Mouse (Mus musculus) limb, embryonic 13.5 days (tissue): ENCODE data around the gene Maml3. TPM values are rescaled to one million over a fixed set of nuclear protein-coding genes. Genes with fewer than 3 reads are reported as not detected.
A peak's percentile ranks its signal among the peaks of the same experiment; 100 is the strongest.

Source experiments
- ATAC-seq: fragments of 200-750 bp; cut with Nextera tagmentation; 2 replicates; pipeline ENCODE4 v1.8.0; 2017; ENCODE audit warnings: low read depth, moderate number of reproducible peaks, moderate TSS enrichment; ENCODE audit not compliant: low FRiP score
- H3K27ac ChIP-seq: fragments of 300-500 bp; sonication (generic); 2 replicates; pipeline ENCODE4 v1.5.1; 2015; ENCODE audit warnings: inconsistent platforms, mild to moderate bottlenecking, moderate library complexity
- H3K27me3 ChIP-seq: fragments of 300-500 bp; sonication (generic); 2 replicates; pipeline ENCODE4 v1.6.1; 2015; ENCODE audit warnings: mild to moderate bottlenecking, inconsistent platforms
- H3K36me3 ChIP-seq: fragments of 300-500 bp; sonication (generic); 2 replicates; pipeline ENCODE4 v1.6.1; 2015; ENCODE audit warnings: inconsistent platforms, mild to moderate bottlenecking, moderate library complexity
- H3K4me1 ChIP-seq: fragments of 300-500 bp; sonication (generic); 2 replicates; pipeline ENCODE4 v1.6.1; 2015; ENCODE audit warnings: inconsistent platforms
- H3K4me2 ChIP-seq: fragments of 300-500 bp; sonication (generic); replicated peaks from 2 replicates; pipeline ENCODE4 v1.6.1; 2015; ENCODE audit warnings: inconsistent platforms, mild to moderate bottlenecking, moderate library complexity
- H3K4me3 ChIP-seq: fragments of 300-500 bp; sonication (generic); 2 replicates; pipeline ENCODE4 v1.5.1; 2015; ENCODE audit warnings: moderate library complexity, mild to moderate bottlenecking, inconsistent platforms
- H3K9ac ChIP-seq: fragments of 300-500 bp; sonication (generic); 2 replicates; pipeline ENCODE4 v1.6.1; 2015; ENCODE audit warnings: mild to moderate bottlenecking, inconsistent platforms
- H3K9me3 ChIP-seq: fragments of 300-500 bp; sonication (generic); 2 replicates; pipeline ENCODE4 v1.6.1; 2016; ENCODE audit warnings: inconsistent platforms
- WGBS: fragments of 180-500 bp; shearing (Covaris S2); methylation state at CpG from one replicate; pipeline ENCODE4 v1.1.7; 2015; 5-methylcytosine and 5-hydroxymethylcytosine counted together
- polyA plus RNA-seq: library from polyadenylated mRNA; unstranded; fragments of >200 nt; fragmentation: Nextera tagmentation; extraction: Ambion mirVana; gene quantifications from 2 replicates; pipeline ENCODE4 v1.2.1, GENCODE M21; 2015

Gene Maml3
- 5.1 and 5.3 TPM in 2 replicates for polyA plus RNA-seq

- peak within 1 kb of the TSS; percentile 91 for H3K9ac ChIP-seq
- H3K4me1 ChIP-seq: no peaks in the 10 kb centered on the region
- H3K9me3 ChIP-seq: no peaks in the 10 kb centered on the region
- H3K4me2 ChIP-seq: peak within 1 kb of the TSS; percentile 95
- under 1% methylated on average over 44 of the region's 49 CpGs for WGBS
- peak within 1 kb of the TSS; percentile 97 for H3K27ac ChIP-seq
- peak; percentile 37 for ATAC-seq
- no peaks in the 10 kb centered on the region for H3K36me3 ChIP-seq
- H3K4me3 ChIP-seq: peak within 1 kb of the TSS; percentile 83
- no peaks in the 10 kb centered on the region for H3K27me3 ChIP-seq
These were observed at the start of gene Maml3 for GRCm38 (mm10) chr3:52104636-52105151. Gene Maml3 (minus strand): TSS chr3:52105076.

GRCm38 (mm10) chr3:52151155-52151554, 46.3 kb upstream of the Maml3 start:
- 64% methylated on average over 3 of the region's 3 CpGs for WGBS
- ATAC-seq: no peak
- H3K4me1 ChIP-seq: no peaks in the 10 kb centered on the region
- no peak overlapping the region for H3K4me2 ChIP-seq
- H3K27ac ChIP-seq: no peak overlapping the region
- H3K9ac ChIP-seq: no peak overlapping the region
- H3K4me3 ChIP-seq: no peak overlapping the region
- H3K36me3 ChIP-seq: no peaks in the 10 kb centered on the region
- peaks cover 2% of the 10 kb centered on the region; the same call in 1 of the 2 replicates for H3K9me3 ChIP-seq
- H3K27me3 ChIP-seq: no peaks in the 10 kb centered on the region

GRCm38 (mm10) chr3:52148301-52148700, 43.4 kb upstream of the Maml3 start:
- WGBS: 60% methylated on average over 4 of the region's 4 CpGs
- no peaks in the 10 kb centered on the region for H3K36me3 ChIP-seq
- H3K27me3 ChIP-seq: no peaks in the 10 kb centered on the region
- no peak for ATAC-seq
- no peaks in the 10 kb centered on the region for H3K9me3 ChIP-seq
- H3K9ac ChIP-seq: no peak overlapping the region
- no peak overlapping the region for H3K4me2 ChIP-seq
- no peak overlapping the region for H3K27ac ChIP-seq
- no peak overlapping the region for H3K4me3 ChIP-seq
- no peaks in the 10 kb centered on the region for H3K4me1 ChIP-seq

DNA sequence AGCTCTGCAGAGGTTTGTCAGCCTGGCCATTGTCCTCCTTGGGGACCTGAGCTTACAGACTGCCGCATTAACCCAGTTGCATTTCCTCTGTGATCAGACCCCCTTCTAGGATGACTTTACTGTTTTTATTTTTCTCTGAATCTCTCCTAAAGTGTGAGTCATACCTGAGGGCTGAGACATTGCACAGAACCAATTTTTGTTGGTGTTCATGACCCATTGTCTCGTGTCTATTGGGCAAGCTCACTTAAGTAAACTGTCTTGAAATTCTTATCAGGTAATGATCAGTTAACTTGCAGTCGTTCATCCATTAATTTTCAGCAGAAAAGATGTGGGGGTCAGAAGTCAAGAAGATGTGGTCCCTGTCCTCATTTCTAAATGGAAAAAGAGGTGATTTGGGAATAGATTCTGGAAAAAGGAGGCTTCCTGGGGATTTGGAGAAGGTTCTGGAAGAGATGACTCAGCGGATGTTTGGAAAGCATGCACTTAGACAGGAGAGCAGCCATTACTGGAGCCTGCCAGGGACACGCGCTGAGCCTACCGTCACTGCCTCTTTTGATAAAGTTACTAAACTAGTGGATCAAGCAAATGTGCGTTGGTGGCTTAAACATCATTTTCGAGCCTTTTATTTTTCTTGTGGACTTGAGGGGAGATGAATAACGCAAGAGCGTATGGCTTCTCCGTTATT, 40.0 kb upstream of the Maml3 start:
- Histone ChIP-seq H3K4me1 (no peaks in the 10 kb centered on the region), H3K27ac (no peak overlapping the region), H3K4me3 (no peak overlapping the region), H3K9ac (no peak overlapping the region), H3K36me3 (no peaks in the 10 kb centered on the region), H3K27me3 (no peaks in the 10 kb centered on the region), H3K9me3 (no peaks in the 10 kb centered on the region), H3K4me2 (no peak overlapping the region)
- no peak for ATAC-seq
- 85% methylated on average over 12 of the region's 12 CpGs for WGBS

GRCm38 (mm10) chr3:52143017-52143416, 38.1 kb upstream of the Maml3 start:
- Histone ChIP-seq H3K36me3 (no peaks in the 10 kb centered on the region), H3K9me3 (no peaks in the 10 kb centered on the region), H3K9ac (no peak overlapping the region), H3K4me3 (no peak overlapping the region), H3K4me2 (no peak overlapping the region), H3K27ac (no peak overlapping the region), H3K4me1 (no peaks in the 10 kb centered on the region), H3K27me3 (no peaks in the 10 kb centered on the region)
- ATAC-seq: no peak
- WGBS: 81% methylated on average over 7 of the region's 7 CpGs

DNA sequence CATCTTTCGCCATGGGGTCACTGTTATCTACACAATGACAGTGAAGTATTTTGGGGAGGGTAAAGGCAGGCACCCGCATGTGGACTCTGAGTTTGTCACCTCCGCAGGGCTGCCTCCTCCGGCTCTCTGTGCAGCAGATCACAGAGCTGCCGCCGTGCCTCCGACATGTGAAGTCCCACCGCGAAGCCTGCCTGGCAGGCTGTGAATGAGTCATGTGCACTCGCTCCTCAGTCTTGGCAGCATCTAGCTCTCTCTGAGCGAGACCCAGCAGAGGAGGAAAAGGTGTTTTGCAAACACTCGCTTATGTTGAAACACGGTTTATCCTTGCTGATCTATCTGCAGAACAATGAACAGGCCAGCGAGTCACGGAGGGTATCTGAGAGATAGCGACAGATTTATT, 35.3 kb upstream of the Maml3 start:
- ATAC-seq: no peak

GRCm38 (mm10) chr3:52125421-52125820, 20.5 kb upstream of the Maml3 start:
- no peak for ATAC-seq
- Histone ChIP-seq H3K27me3 (no peaks in the 10 kb centered on the region), H3K36me3 (no peaks in the 10 kb centered on the region), H3K27ac (no peak overlapping the region), H3K9me3 (no peaks in the 10 kb centered on the region), H3K4me2 (no peak overlapping the region), H3K9ac (no peak overlapping the region), H3K4me3 (no peak overlapping the region), H3K4me1 (no peaks in the 10 kb centered on the region)
- WGBS: 79% methylated on average over 3 of the region's 3 CpGs

More for the DNA sequence above, 35.3 kb upstream of the Maml3 start:
- Histone ChIP-seq H3K4me3 (no peak overlapping the region), H3K9ac (no peak overlapping the region), H3K27ac (no peak overlapping the region), H3K4me2 (no peak overlapping the region), H3K36me3 (no peaks in the 10 kb centered on the region), H3K4me1 (no peaks in the 10 kb centered on the region), H3K9me3 (no peaks in the 10 kb centered on the region), H3K27me3 (no peaks in the 10 kb centered on the region)
- 74% methylated on average over 16 of the region's 16 CpGs for WGBS

GRCm38 (mm10) chr3:52120858-52121257, 16.0 kb upstream of the Maml3 start:
- 87% methylated on average over 4 of the region's 4 CpGs for WGBS
- no peak overlapping the region for H3K9ac ChIP-seq
- H3K4me3 ChIP-seq: no peak overlapping the region
- H3K36me3 ChIP-seq: no peaks in the 10 kb centered on the region
- peaks cover 2% of the 10 kb centered on the region; the same call in 1 of the 2 replicates for H3K4me1 ChIP-seq
- no peak for ATAC-seq
- H3K9me3 ChIP-seq: no peaks in the 10 kb centered on the region
- no peaks in the 10 kb centered on the region for H3K27me3 ChIP-seq
- H3K4me2 ChIP-seq: no peak overlapping the region
- no peak overlapping the region for H3K27ac ChIP-seq

- Histone ChIP-seq H3K4me1 (peaks cover 8% of the 10 kb centered on the region; the same call in 1 of the 2 replicates), H3K27ac (no peak overlapping the region), H3K4me2 (no peak overlapping the region), H3K36me3 (no peaks in the 10 kb centered on the region), H3K4me3 (no peak overlapping the region), H3K27me3 (no peaks in the 10 kb centered on the region), H3K9me3 (no peaks in the 10 kb centered on the region), H3K9ac (no peak overlapping the region)
- WGBS: 63% methylated on average over 7 of the region's 7 CpGs
- ATAC-seq: no peak
These were observed 14.3 kb upstream of the Maml3 start for GRCm38 (mm10) chr3:52119216-52119615.

- Histone ChIP-seq H3K27me3 (no peaks in the 10 kb centered on the region), H3K36me3 (no peaks in the 10 kb centered on the region), H3K4me3 (no peak overlapping the region), H3K9me3 (no peaks in the 10 kb centered on the region), H3K4me2 (no peak overlapping the region), H3K27ac (no peak overlapping the region), H3K9ac (no peak overlapping the region), H3K4me1 (peaks cover 27% of the 10 kb centered on the region)
- WGBS: 66% methylated on average over 9 of the region's 9 CpGs
- peak; percentile 22; the same call in 1 of the 2 replicates for ATAC-seq
These were observed 10.5 kb upstream of the Maml3 start for GRCm38 (mm10) chr3:52115421-52115820.

GRCm38 (mm10) chr3:52108027-52108426, 3.2 kb upstream of the Maml3 start:
- Histone ChIP-seq H3K9me3 (no peaks in the 10 kb centered on the region), H3K27ac (no peak overlapping the region), H3K27me3 (no peaks in the 10 kb centered on the region), H3K4me2 (no peak overlapping the region), H3K4me3 (no peak overlapping the region), H3K36me3 (no peaks in the 10 kb centered on the region), H3K9ac (no peak overlapping the region), H3K4me1 (peaks cover 10% of the 10 kb centered on the region)
- ATAC-seq: no peak

- Histone ChIP-seq H3K4me2 (peak overlapping the region; percentile 95), H3K4me1 (no peaks in the 10 kb centered on the region), H3K4me3 (peak overlapping the region; percentile 83), H3K27me3 (no peaks in the 10 kb centered on the region), H3K9ac (peak overlapping the region; percentile 91; the same call in 1 of the 2 replicates), H3K27ac (peak overlapping the region; percentile 83; the same call in 1 of the 2 replicates), H3K36me3 (no peaks in the 10 kb centered on the region), H3K9me3 (no peaks in the 10 kb centered on the region)
- no peak for ATAC-seq
- under 1% methylated on average over 14 of the region's 20 CpGs for WGBS
These were observed 280 bp upstream of the Maml3 start for GRCm38 (mm10) chr3:52105156-52105555.

DNA sequence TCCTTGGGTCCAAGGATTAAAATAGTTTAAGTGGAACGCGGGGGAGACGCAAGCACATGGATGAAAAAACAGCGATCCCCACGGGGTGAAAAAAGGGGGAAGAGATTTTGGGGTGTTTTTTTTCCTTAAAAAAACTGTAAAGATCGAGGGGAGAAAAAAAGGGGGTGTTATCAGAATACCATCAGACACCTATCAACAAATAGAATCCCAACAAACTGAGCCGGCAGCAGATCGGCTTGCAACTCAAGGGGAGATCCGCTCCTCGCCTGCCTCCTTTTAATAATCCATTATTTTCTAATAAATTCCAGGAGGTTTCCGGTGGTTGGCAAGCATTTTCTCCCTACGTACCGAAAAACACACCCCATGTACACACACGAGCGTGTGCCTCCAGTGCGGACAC, 668 bp downstream of the Maml3 start:
- ATAC-seq: no peak
- Histone ChIP-seq H3K27me3 (no peaks in the 10 kb centered on the region), H3K27ac (peak overlapping the region; percentile 97), H3K4me1 (no peaks in the 10 kb centered on the region), H3K4me2 (peak overlapping the region; percentile 95), H3K9me3 (no peaks in the 10 kb centered on the region), H3K4me3 (peak overlapping the region; percentile 83), H3K9ac (peak overlapping the region; percentile 91), H3K36me3 (no peaks in the 10 kb centered on the region)
- WGBS: under 1% methylated on average over 16 of the region's 16 CpGs
